Mouse (Mus musculus): Measurements from ENCODE around the gene Lrrc66. TPM values are rescaled to one million over a fixed set of nuclear protein-coding genes. Genes with fewer than 3 reads are reported as not detected.

Lrrc66 gene
- polyA plus RNA-seq, 1 experiment from 2014 or later, result not detected

DNA sequence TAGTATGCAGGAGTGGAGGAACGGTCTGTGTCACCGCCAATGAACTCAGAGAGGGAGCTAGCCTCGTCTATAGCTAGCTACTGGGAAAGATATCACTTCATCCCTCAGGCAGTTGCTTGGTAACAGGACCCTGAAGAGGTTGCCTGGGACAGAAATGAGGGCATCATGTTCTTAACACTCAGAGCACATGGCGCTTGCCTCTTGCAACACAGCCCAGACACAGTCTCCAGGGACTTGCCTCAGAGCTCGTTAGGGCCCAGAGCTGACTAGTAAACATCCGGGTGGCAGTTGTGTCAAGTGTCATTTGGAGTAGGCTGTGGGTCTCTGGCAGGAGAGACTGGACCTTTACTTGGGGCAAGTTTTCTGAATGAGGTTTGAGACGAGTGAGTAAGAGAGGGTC is 58.5 kb downstream of the Lrrc66 start:
- H3K9me3 ChIP-seq, result no peaks in the 10 kb centered on the region
- 77% methylated on average over 7 of the region's 7 CpGs for WGBS

DNA sequence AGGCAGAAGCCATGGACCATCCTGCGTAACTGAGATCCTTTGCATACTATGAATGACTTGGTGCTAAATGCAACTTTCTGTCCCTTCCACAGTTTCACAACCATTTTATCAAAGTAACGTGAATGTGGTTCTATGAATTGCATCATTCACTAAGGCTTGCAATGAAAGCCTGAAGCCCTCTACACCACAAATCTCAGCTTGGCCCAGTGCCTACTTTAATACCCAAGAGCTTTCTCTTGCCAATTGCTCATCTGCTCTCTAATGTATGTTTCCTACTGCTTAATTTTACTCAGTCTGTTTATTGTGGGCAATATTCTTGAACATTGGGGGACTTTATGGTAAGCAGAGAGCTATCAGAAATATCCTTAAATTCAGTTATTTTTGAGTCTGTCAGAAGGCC is 59.5 kb downstream of the Lrrc66 start:
- Histone ChIP-seq H3K4me3 (replicated peaks) (no peak overlapping the region), H3K36me3 (replicated peaks) (no peaks in the 10 kb centered on the region), H3K4me2 (no peak overlapping the region), H3K27ac (no peak overlapping the region), H3K9me3 (no peaks in the 10 kb centered on the region), H3K9ac (no peak overlapping the region), H3K4me1 (peaks cover 11% of the 10 kb centered on the region), H3K27me3 (no peaks in the 10 kb centered on the region)
- ATAC-seq (ENCODE audit: low FRiP score), result no peak
- WGBS, result 94% methylated on average over 2 of the region's 2 CpGs

More for the DNA sequence above, 58.5 kb downstream of the Lrrc66 start:
- no peaks in the 10 kb centered on the region for H3K27me3 ChIP-seq
- no peak overlapping the region for H3K4me2 ChIP-seq
- no peak overlapping the region for H3K9ac ChIP-seq
- peaks cover 11% of the 10 kb centered on the region for H3K4me1 ChIP-seq
- ATAC-seq (ENCODE audit: low FRiP score), result no peak
- H3K4me3 ChIP-seq (replicated peaks), result no peak overlapping the region
- H3K36me3 ChIP-seq (replicated peaks), result no peaks in the 10 kb centered on the region
- H3K27ac ChIP-seq, result no peak overlapping the region

DNA sequence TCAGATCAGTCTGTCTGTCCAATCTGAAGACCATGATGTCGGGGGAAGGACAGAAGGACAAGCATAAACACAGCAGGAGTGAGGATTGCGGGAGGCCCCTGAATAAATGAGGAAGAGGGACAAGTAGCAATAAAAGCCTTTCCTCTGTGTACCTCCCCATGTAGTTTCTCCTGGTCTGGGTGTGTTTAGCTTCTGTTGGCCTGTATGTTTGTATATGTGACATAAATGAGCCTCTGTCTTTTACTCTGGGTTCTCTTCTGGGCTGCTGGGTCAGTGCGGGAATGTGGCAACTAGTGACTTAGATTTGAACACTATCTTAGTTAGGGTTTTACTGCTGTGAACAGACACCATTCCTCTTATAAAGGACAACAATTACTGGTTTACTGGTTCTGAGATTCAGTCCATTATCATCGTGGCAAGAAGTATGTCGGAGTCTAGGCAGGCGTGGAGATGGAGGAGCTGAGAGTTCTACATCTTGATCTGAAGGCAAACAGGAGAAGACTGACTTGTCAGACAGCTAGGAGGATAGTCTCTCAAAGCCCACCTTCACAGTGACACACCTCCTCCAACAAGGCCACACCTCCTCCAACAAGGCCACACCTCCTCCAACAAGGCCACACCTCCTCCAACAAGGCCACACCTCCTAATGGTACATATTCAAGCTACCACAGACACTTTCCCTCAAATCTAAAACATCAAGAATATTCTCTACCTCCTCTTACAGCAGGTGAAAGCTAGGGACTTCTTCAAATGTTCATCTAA is 60.8 kb downstream of the Lrrc66 start:
- Histone ChIP-seq H3K9me3 (no peaks in the 10 kb centered on the region), H3K4me2 (no peak overlapping the region), H3K27me3 (no peaks in the 10 kb centered on the region), H3K9ac (no peak overlapping the region), H3K4me1 (peaks cover 9% of the 10 kb centered on the region), H3K27ac (no peak overlapping the region), H3K4me3 (replicated peaks) (no peak overlapping the region), H3K36me3 (replicated peaks) (no peaks in the 10 kb centered on the region)
- no peak for ATAC-seq (ENCODE audit: low FRiP score)
- WGBS, result 92% methylated on average over 6 of the region's 6 CpGs

DNA sequence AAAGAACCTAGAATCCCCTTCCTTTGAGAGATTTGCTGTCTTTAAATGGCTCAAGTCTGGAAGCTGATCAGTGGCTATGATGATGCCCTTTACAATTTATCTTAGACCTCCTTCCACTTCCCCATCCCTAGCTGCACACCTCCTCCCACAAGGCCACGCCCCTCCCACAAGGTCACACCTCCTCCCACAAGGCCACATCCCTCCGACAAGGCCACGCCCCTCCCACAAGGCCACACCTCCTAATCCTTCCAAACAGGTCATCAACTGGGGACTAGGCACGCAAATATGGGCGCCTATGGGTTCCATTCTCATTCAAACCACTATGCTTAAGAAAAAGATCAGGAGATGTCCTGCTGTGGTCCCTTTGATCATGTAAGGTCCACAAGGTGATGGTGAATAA is 63.1 kb downstream of the Lrrc66 start:
- 73% methylated on average over 5 of the region's 5 CpGs for WGBS
- Histone ChIP-seq H3K9me3 (no peaks in the 10 kb centered on the region), H3K4me2 (no peak overlapping the region), H3K36me3 (replicated peaks) (no peaks in the 10 kb centered on the region), H3K4me3 (replicated peaks) (no peak overlapping the region), H3K27ac (no peak overlapping the region), H3K9ac (no peak overlapping the region), H3K27me3 (no peaks in the 10 kb centered on the region), H3K4me1 (no peaks in the 10 kb centered on the region)
- ATAC-seq (ENCODE audit: low FRiP score), result no peak

DNA sequence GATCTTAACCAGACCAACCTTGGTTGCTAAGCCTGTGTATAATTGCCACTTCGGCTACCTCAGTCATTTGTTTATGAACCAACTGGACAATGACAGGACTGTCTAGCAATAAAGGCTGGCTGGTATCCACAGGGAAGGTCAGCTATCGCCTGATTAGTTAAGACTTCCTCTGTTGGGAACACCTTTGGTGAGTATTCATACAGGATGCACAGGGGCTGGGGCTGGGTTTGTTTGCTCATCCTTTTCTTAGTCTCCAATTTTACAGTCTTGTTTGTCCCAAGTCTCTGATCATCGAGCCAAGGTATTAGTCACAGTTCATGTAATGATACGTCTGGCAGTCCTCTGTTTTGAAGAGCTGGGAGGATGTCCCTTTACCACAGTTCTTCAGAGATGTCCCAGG is 65.4 kb downstream of the Lrrc66 start:
- Histone ChIP-seq H3K9me3 (no peaks in the 10 kb centered on the region), H3K4me3 (replicated peaks) (no peak overlapping the region), H3K4me1 (no peaks in the 10 kb centered on the region), H3K27me3 (no peaks in the 10 kb centered on the region), H3K4me2 (no peak overlapping the region), H3K27ac (no peak overlapping the region), H3K9ac (no peak overlapping the region), H3K36me3 (replicated peaks) (peaks cover 4% of the 10 kb centered on the region)
- 89% methylated on average over 4 of the region's 4 CpGs for WGBS
- ATAC-seq (ENCODE audit: low FRiP score), result no peak

DNA sequence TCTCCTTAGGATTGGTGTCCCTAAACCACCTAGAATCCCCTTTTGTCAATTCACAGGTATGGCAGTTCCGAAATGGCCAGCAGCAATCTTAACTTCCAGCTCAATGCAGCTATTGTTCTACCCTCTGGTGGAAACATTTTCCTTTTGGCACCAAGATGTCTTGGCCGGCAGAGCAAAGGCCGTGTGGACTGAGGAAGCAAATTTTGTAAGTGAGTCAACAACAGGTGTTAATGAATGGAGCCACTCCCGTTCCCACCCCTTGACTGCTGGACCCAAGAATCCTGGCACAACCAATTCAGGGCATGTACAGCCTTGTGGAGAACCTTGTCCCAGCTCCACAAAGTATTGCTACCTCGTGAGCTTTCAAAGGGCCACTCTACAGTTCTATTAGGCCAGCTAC is 66.2 kb downstream of the Lrrc66 start:
- no peak for ATAC-seq (ENCODE audit: low FRiP score)
- Histone ChIP-seq H3K4me3 (replicated peaks) (no peak overlapping the region), H3K27me3 (no peaks in the 10 kb centered on the region), H3K4me1 (no peaks in the 10 kb centered on the region), H3K9ac (no peak overlapping the region), H3K36me3 (replicated peaks) (peaks cover 8% of the 10 kb centered on the region), H3K27ac (no peak overlapping the region), H3K4me2 (no peak overlapping the region), H3K9me3 (no peaks in the 10 kb centered on the region)
- WGBS, result 87% methylated on average over 5 of the region's 5 CpGs

DNA sequence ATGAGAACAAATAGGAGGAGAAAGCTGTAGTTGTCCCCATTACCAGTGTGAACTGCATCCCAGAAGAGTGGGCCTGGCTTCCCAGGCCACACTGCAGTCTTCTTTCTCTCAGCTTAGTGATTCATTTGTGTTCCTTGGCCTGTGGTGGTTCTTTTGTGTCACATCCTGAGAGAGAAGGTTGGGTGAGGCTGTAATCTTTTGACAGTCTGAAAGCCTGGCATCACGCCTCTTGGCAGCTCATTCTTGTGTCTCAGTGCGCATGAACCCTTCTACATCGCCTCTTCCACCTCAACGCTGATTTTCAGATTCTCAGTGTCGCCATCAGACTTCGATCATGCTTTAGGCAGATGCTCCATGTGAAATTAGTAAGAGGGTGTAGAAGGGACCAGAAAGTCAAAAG is 68.3 kb downstream of the Lrrc66 start:
- no peaks in the 10 kb centered on the region for H3K9me3 ChIP-seq
- H3K9ac ChIP-seq, result no peak overlapping the region
- H3K27me3 ChIP-seq, result no peaks in the 10 kb centered on the region
- peaks cover 14% of the 10 kb centered on the region for H3K36me3 ChIP-seq (replicated peaks)
- H3K4me3 ChIP-seq (replicated peaks), result no peak overlapping the region
- no peaks in the 10 kb centered on the region for H3K4me1 ChIP-seq
- no peak overlapping the region for H3K27ac ChIP-seq
- H3K4me2 ChIP-seq, result no peak overlapping the region
- 91% methylated on average over 6 of the region's 6 CpGs for WGBS
- ATAC-seq (ENCODE audit: low FRiP score), result no peak

DNA sequence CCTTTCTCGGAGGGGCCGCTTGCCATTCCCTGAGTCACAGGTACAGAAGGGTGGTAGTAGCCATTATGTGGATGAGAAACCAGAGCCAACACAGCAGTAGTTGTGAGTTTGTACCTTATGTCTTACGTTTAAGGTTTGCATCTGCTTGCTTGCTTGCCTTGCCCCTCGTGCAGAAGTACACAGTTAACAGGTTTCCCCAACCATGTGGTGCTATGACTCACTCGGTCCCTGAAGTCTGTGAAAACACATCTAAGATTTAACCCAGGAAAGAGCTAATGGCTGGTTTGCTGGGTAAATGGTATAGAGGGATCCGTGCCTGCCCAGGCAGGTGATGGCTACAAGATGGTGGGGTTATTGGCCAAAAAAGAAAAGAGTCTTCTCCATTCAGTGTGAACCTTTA is 73.6 kb downstream of the Lrrc66 start:
- Histone ChIP-seq H3K27me3 (no peaks in the 10 kb centered on the region), H3K9me3 (no peaks in the 10 kb centered on the region), H3K27ac (no peak overlapping the region), H3K36me3 (replicated peaks) (peaks cover 42% of the 10 kb centered on the region), H3K4me1 (0 out of 2 replicates have a peak, but pooled peaks cover 8% of the 10 kb centered on the region), H3K4me3 (replicated peaks) (no peak overlapping the region), H3K9ac (no peak overlapping the region), H3K4me2 (no peak overlapping the region)
- ATAC-seq (ENCODE audit: low FRiP score), result no peak
- 94% methylated on average over 6 of the region's 6 CpGs for WGBS

DNA sequence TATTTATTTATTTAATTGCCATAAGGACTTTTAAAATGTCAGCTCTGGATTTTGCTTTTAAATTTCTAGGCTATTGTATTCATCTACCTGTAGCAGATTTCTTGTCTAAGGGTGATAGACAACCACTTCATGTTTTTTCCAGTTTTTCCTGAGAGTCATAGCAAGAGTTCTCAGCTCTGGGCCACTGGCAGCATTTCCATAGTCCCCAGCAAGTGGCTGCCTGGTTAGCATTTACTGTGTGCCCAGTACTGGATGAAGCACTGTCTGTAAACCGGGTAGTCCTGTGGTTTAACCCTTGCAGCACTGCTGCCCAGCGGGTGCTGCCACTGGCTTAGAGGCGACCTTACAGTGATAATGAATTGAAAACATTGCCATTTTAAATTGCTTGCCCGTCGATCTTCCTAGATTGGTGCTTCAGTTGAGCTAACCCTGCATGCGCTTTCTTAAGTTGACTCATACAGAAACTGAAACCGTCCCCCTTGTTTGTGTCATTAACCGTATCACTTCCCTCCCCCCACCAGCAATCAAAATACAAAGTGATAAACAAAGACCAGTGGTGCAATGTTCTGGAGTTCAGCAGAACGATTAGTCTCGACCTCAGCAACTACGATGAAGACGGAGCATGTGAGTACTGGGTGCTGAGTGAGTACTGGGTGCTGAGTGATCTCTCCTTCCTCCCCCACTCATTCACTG is 75.4 kb downstream of the Lrrc66 start:
- H3K4me3 ChIP-seq (replicated peaks), result no peak overlapping the region
- 0 out of 2 replicates have a peak, but pooled peaks cover 8% of the 10 kb centered on the region for H3K4me1 ChIP-seq
- H3K9ac ChIP-seq, result no peak overlapping the region
- no peak overlapping the region for H3K4me2 ChIP-seq
- no peak for ATAC-seq (ENCODE audit: low FRiP score)
- H3K36me3 ChIP-seq (replicated peaks), result peaks cover 51% of the 10 kb centered on the region
- H3K27me3 ChIP-seq, result no peaks in the 10 kb centered on the region
- no peak overlapping the region for H3K27ac ChIP-seq
- H3K9me3 ChIP-seq, result no peaks in the 10 kb centered on the region
- 86% methylated on average over 12 of the region's 12 CpGs for WGBS

Other genes with a start within 250 kb of the Lrrc66 start
- 0.08 TPM in 2 replicates for gene Cwh43, start 226.5 kb downstream of the Lrrc66 start, polyA plus RNA-seq (2016; fragmentation: Nextera tagmentation; extraction: Ambion mirVana)
- 59.4 and 60.9 TPM in 2 replicates for gene Dcun1d4, start 151.5 kb downstream of the Lrrc66 start, polyA plus RNA-seq (2016; fragmentation: Nextera tagmentation; extraction: Ambion mirVana)
- gene Sgcb, start 15.3 kb upstream of the Lrrc66 start, polyA plus RNA-seq (2016; fragmentation: Nextera tagmentation; extraction: Ambion mirVana), result 19.2 and 22.1 TPM in 2 replicates
- 0.13 TPM in 1 of 2 replicates, not detected in the other for gene Spata18, start 18.9 kb upstream of the Lrrc66 start, polyA plus RNA-seq (2016; fragmentation: Nextera tagmentation; extraction: Ambion mirVana)

Data from forebrain, embryonic 12.5 days (tissue).